Mouse (Mus musculus) midbrain, embryonic 12.5 days (tissue): Measurements from ENCODE around the gene Prelid1. TPM values are rescaled to one million over a fixed set of nuclear protein-coding genes. Genes with fewer than 3 reads are reported as not detected.
A peak's percentile ranks its signal among the peaks of the same experiment; 100 is the strongest.

Experiments
- ATAC-seq: fragments of 200-750 bp; cut with Nextera tagmentation; 2 replicates; pipeline ENCODE4 v1.8.0; 2017; ENCODE audit warnings: low read depth, moderate TSS enrichment, moderate library complexity; ENCODE audit not compliant: low FRiP score
- H3K27ac ChIP-seq: fragments of 300-500 bp; sonication (generic); replicated peaks from 2 replicates; pipeline ENCODE4 v1.5.1; 2016; ENCODE audit warnings: mild to moderate bottlenecking
- H3K27me3 ChIP-seq: fragments of 300-500 bp; sonication (generic); 2 replicates; pipeline ENCODE4 v1.6.1; 2016; ENCODE audit warnings: mild to moderate bottlenecking
- H3K36me3 ChIP-seq: fragments of 300-500 bp; sonication (generic); 2 replicates; pipeline ENCODE4 v1.6.1; 2016
- H3K4me1 ChIP-seq: fragments of 300-500 bp; sonication (generic); 2 replicates; pipeline ENCODE4 v1.6.1; 2016
- H3K4me2 ChIP-seq: fragments of 300-500 bp; sonication (generic); replicated peaks from 2 replicates; pipeline ENCODE4 v1.6.1; 2016; ENCODE audit warnings: mild to moderate bottlenecking, moderate library complexity
- H3K4me3 ChIP-seq: fragments of 300-500 bp; sonication (generic); 2 replicates; pipeline ENCODE4 v1.5.1; 2016; ENCODE audit warnings: mild to moderate bottlenecking
- H3K9ac ChIP-seq: fragments of 300-500 bp; sonication (generic); replicated peaks from 2 replicates; pipeline ENCODE4 v1.6.1; 2016; ENCODE audit warnings: mild to moderate bottlenecking, moderate library complexity
- H3K9me3 ChIP-seq: fragments of 300-500 bp; sonication (generic); 2 replicates; pipeline ENCODE4 v1.6.1; 2016; ENCODE audit warnings: mild to moderate bottlenecking
- WGBS: fragments of 180-500 bp; shearing (Covaris S2); methylation state at CpG from one replicate; pipeline ENCODE4 v1.1.7; 2016; 5-methylcytosine and 5-hydroxymethylcytosine counted together
- polyA plus RNA-seq: library from polyadenylated mRNA; unstranded; fragments of >200 nt; fragmentation: Nextera tagmentation; extraction: Ambion mirVana; gene quantifications from 2 replicates; pipeline ENCODE4 v1.2.1, GENCODE M21; 2016

The Prelid1 gene
- polyA plus RNA-seq, 1 experiment from 2014 or later: 349 TPM

- Histone ChIP-seq H3K9me3 (no peaks in the 10 kb centered on the region), H3K4me2 (no peak overlapping the region), H3K27me3 (no peaks in the 10 kb centered on the region), H3K4me3 (no peak overlapping the region), H3K27ac (no peak overlapping the region), H3K9ac (no peak overlapping the region), H3K36me3 (no peaks in the 10 kb centered on the region), H3K4me1 (no peaks in the 10 kb centered on the region)
- no peak for ATAC-seq
- 67% methylated on average over 10 of the region's 10 CpGs for WGBS
Observed at GRCm38 (mm10) chr13:55337341-55337975, 17.2 kb downstream of the Prelid1 start.

GRCm38 (mm10) chr13:55338131-55339054, 18.1 kb downstream of the Prelid1 start:
- Histone ChIP-seq H3K4me3 (no peak overlapping the region), H3K27ac (no peak overlapping the region), H3K4me1 (no peaks in the 10 kb centered on the region), H3K9me3 (no peaks in the 10 kb centered on the region), H3K4me2 (no peak overlapping the region), H3K27me3 (no peaks in the 10 kb centered on the region), H3K9ac (no peak overlapping the region), H3K36me3 (no peaks in the 10 kb centered on the region)
- 67% methylated on average over 12 of the region's 12 CpGs for WGBS
- no peak for ATAC-seq

GRCm38 (mm10) chr13:55339259-55339658, 19.0 kb downstream of the Prelid1 start:
- Histone ChIP-seq H3K4me2 (no peak overlapping the region), H3K4me3 (no peak overlapping the region), H3K9ac (no peak overlapping the region), H3K27me3 (no peaks in the 10 kb centered on the region), H3K36me3 (peaks cover 5% of the 10 kb centered on the region), H3K9me3 (no peaks in the 10 kb centered on the region), H3K4me1 (no peaks in the 10 kb centered on the region), H3K27ac (no peak overlapping the region)
- WGBS: 33% methylated on average over 2 of the region's 2 CpGs
- ATAC-seq: no peak

GRCm38 (mm10) chr13:55342469-55342868, 22.2 kb downstream of the Prelid1 start:
- Histone ChIP-seq H3K4me2 (no peak overlapping the region), H3K4me3 (no peak overlapping the region), H3K27me3 (no peaks in the 10 kb centered on the region), H3K27ac (no peak overlapping the region), H3K9ac (no peak overlapping the region), H3K9me3 (no peaks in the 10 kb centered on the region), H3K36me3 (peaks cover 37% of the 10 kb centered on the region), H3K4me1 (no peaks in the 10 kb centered on the region)
- ATAC-seq: no peak
- WGBS: 49% methylated on average over 11 of the region's 11 CpGs

GRCm38 (mm10) chr13:55344286-55344685, 24.0 kb downstream of the Prelid1 start:
- no peak overlapping the region for H3K4me3 ChIP-seq
- H3K4me1 ChIP-seq: no peaks in the 10 kb centered on the region
- H3K9ac ChIP-seq: no peak overlapping the region
- H3K27me3 ChIP-seq: no peaks in the 10 kb centered on the region
- ATAC-seq: no peak
- H3K4me2 ChIP-seq: no peak overlapping the region
- H3K27ac ChIP-seq: no peak overlapping the region
- peaks cover 55% of the 10 kb centered on the region for H3K36me3 ChIP-seq
- H3K9me3 ChIP-seq: no peaks in the 10 kb centered on the region
- WGBS: 87% methylated on average over 7 of the region's 7 CpGs

GRCm38 (mm10) chr13:55346745-55347144, 26.4 kb downstream of the Prelid1 start:
- Histone ChIP-seq H3K9me3 (no peaks in the 10 kb centered on the region), H3K36me3 (peaks cover 78% of the 10 kb centered on the region), H3K27ac (no peak overlapping the region), H3K27me3 (no peaks in the 10 kb centered on the region), H3K4me2 (no peak overlapping the region), H3K9ac (no peak overlapping the region), H3K4me1 (no peaks in the 10 kb centered on the region), H3K4me3 (no peak overlapping the region)
- ATAC-seq: no peak
- 87% methylated on average over 11 of the region's 11 CpGs for WGBS

- Histone ChIP-seq H3K9ac (peak overlapping the region; percentile 89; the same call in 1 of the 2 replicates), H3K4me2 (peak overlapping the region; percentile 88), H3K9me3 (no peaks in the 10 kb centered on the region), H3K36me3 (peaks cover 42% of the 10 kb centered on the region), H3K27me3 (peaks cover 8% of the 10 kb centered on the region), H3K4me3 (peak overlapping the region; percentile 85), H3K4me1 (peaks cover 21% of the 10 kb centered on the region), H3K27ac (no peak overlapping the region)
- ATAC-seq: no peak
Observed at GRCm38 (mm10) chr13:55361145-55361544, 40.8 kb downstream of the Prelid1 start.

GRCm38 (mm10) chr13:55361974-55362452, 41.7 kb downstream of the Prelid1 start:
- ATAC-seq: peak; percentile 59
- Histone ChIP-seq H3K9me3 (no peaks in the 10 kb centered on the region), H3K36me3 (peaks cover 33% of the 10 kb centered on the region), H3K4me1 (peaks cover 21% of the 10 kb centered on the region), H3K27me3 (peaks cover 11% of the 10 kb centered on the region), H3K9ac (peak overlapping the region; percentile 89), H3K4me3 (peak overlapping the region; percentile 85), H3K27ac (peak overlapping the region; percentile 90), H3K4me2 (peak overlapping the region; percentile 88)
- WGBS: under 1% methylated on average over 32 of the region's 32 CpGs

GRCm38 (mm10) chr13:55362453-55363060, 42.3 kb downstream of the Prelid1 start, which contains the start of gene Lman2:
Lman2 (minus strand) TSS chr13:55362783.
- peaks cover 30% of the 10 kb centered on the region for H3K36me3 ChIP-seq
- peaks cover 17% of the 10 kb centered on the region for H3K27me3 ChIP-seq
- H3K27ac ChIP-seq: peak within 1 kb of the TSS; percentile 90
- H3K4me1 ChIP-seq: peaks cover 21% of the 10 kb centered on the region
- H3K4me3 ChIP-seq: peak within 1 kb of the TSS; percentile 85
- no peaks in the 10 kb centered on the region for H3K9me3 ChIP-seq
- peak within 1 kb of the TSS; percentile 88 for H3K4me2 ChIP-seq
- H3K9ac ChIP-seq: peak within 1 kb of the TSS; percentile 89
- WGBS: under 1% methylated on average over 35 of the region's 35 CpGs
- peak; percentile 98 for ATAC-seq

GRCm38 (mm10) chr13:55368401-55368800, 48.1 kb downstream of the Prelid1 start:
- Histone ChIP-seq H3K4me2 (no peak overlapping the region), H3K36me3 (no peaks in the 10 kb centered on the region), H3K27ac (no peak overlapping the region), H3K9me3 (no peaks in the 10 kb centered on the region), H3K4me3 (no peak overlapping the region), H3K27me3 (peaks cover 53% of the 10 kb centered on the region), H3K4me1 (no peaks in the 10 kb centered on the region), H3K9ac (no peak overlapping the region)
- WGBS: 82% methylated on average over 7 of the region's 7 CpGs
- ATAC-seq: no peak

GRCm38 (mm10) chr13:55369531-55370114, 49.3 kb downstream of the Prelid1 start, which contains the start of gene Rgs14:
Rgs14 (plus strand) TSS chr13:55369732.
- H3K27me3 ChIP-seq: peaks cover 64% of the 10 kb centered on the region
- H3K9ac ChIP-seq: no peak within 1 kb of the TSS
- H3K4me3 ChIP-seq: no peak within 1 kb of the TSS
- ATAC-seq: no peak
- H3K4me2 ChIP-seq: no peak within 1 kb of the TSS
- 70% methylated on average over 13 of the region's 13 CpGs for WGBS
- H3K4me1 ChIP-seq: no peaks in the 10 kb centered on the region
- no peak within 1 kb of the TSS for H3K27ac ChIP-seq
- H3K9me3 ChIP-seq: no peaks in the 10 kb centered on the region
- no peaks in the 10 kb centered on the region for H3K36me3 ChIP-seq
